Mouse (Mus musculus) megakaryocyte, embryonic 14.5 days (primary cell): ENCODE data around the gene Zfhx3.

Source experiments
- FLI1 ChIP-seq: IDR thresholded peaks from 2 replicates; pipeline ENCODE4 v1.6.1; 2012; ENCODE audit warnings: low read length, inconsistent platforms, mixed read lengths
- GATA1 ChIP-seq: IDR thresholded peaks from 3 replicates; pipeline ENCODE4 v1.6.1; 2012; ENCODE audit warnings: mixed read lengths, low read length, inconsistent platforms, borderline replicate concordance

GRCm38 (mm10) chr8:108736442-108736841 is 794.0 kb downstream of the Zfhx3 start:
- TF ChIP-seq GATA1 = no peak
- no peak for TF ChIP-seq FLI1
